Mouse (Mus musculus) monocyte, adult 5-6 weeks (primary cell): Measurements from ENCODE around the gene Olfr1440. TPM values are rescaled to one million over a fixed set of nuclear protein-coding genes. Genes with fewer than 3 reads are reported as not detected.
A peak's percentile ranks its signal among the peaks of the same experiment; 100 is the strongest.

Source experiments
- ATAC-seq: fragments of 153-309, 156-312 bp; replicated peaks from 2 replicates; pipeline ENCODE4 v1.8.0; 2017; ENCODE audit warnings: mild to moderate bottlenecking; ENCODE audit not compliant: low TSS enrichment, insufficient number of reproducible peaks, severe bottlenecking, poor library complexity, low FRiP score
- total RNA-seq: library from RNA; stranded (forward); fragments of 200-1000, 200-491, 200-594 nt; gene quantifications from 3 replicates; pipeline ENCODE4 v1.2.3, GENCODE M21; 2017

The Olfr1440 gene
- not detected in 3 replicates for total RNA-seq

DNA sequence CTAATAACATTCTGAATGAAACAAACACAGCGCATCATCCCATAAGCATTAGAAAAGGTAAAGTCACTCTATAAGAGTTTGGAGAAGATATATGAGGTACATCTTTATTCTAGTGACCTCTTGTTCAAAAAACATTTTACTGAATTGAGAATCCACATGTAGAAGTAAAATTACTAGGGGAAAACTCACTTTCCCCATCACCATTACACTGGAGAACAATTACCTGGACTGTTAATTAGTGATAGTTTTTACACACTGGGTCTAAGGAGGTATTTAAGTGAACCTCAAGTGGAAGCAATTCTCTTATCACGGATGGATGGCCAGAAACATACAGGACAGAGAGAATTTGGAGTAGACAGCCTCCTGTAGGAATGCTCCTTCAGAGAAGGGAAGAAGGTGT, at the start of gene Olfr1440:
Gene Olfr1440, plus strand, starts transcription at position 301 of the 400 bp plus-strand sequence.
- no peak for ATAC-seq

DNA sequence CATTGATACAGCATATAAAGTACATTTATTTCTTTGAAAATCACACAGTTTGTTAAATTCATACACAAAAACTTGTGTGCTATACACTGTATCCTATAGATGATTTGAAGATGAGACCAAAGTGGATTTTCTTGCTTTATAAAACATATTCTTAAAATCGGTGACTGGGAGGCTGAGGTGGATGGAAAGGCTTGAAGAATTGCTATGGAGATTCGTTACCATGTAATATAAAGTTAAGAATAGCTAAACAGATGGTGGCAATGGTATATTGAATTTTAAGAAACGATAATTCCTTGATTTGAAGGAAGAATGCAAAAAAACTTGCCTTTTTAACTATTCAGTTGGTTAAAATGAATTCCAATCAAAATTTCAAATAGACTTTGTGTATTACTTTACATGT, 14.1 kb upstream of the Olfr1440 start:
- ATAC-seq: no peak

DNA sequence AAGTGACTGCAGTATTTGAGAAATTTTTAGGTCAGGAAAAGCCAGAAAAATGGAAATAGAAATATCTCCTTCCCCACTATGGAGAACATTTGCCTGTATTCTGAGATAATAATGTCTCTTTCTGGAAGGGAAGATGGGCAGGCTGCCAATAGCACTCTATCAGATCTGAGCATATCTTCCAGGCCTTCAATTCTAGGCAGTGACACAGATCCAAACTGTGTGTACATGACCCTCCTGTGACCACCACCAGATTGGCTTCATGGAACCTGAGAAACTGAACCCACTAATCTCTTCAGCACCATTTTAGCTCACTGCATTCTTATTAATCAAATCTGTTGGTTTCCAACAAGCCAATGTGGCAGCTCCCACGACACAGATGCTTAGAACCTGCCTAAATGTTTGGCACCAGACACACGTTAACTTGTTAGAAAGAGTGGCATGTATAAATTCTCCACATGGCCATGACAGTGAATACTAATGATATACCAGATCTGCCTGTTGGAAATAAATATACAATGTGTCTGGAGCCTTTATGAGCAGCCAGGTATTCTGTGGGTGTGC, 12.5 kb upstream of the Olfr1440 start:
- ATAC-seq: no peak

DNA sequence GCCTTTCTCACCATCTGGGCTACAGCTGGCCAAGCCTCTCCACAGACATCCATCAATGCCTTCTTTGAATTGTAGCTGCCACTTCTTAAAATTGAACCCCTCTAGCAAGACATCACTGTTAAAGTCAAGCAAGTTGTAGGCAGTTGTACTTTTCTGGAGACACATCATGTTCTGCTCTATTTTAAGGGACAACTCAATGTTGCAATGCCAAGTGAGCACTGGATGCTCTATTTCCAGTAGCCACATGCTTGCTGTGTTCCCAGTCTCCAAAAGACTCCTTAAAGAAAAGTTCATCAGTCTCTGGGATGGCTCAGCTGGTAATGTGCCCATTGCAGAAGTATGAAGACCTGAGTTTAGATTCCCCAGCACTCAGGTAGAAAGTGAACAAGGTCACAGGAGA, 26.7 kb downstream of the Olfr1440 start:
- no peak for ATAC-seq

DNA sequence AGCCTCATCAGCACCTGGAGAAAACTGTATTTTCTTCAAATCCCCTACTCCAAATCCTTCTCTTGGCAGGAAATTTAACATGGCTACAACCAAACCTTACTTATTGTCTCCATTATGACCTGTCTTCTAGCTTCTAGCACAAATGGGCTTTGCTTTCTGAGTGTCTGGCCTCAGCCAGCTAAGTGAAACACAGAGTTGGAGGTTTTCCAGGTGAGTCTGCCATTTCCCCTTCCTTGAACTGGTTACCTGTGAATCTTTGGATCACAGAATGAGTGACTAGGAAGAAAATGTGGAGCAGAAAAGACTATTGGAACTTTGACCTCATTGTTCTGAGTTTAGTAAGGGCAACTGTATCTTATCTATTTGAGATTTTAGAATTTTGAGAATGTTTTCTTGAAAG, 30.3 kb downstream of the Olfr1440 start, which contains the start of gene Olfr1441:
Gene Olfr1441, plus strand, starts transcription at position 73 of the 400 bp plus-strand sequence.
- no peak for ATAC-seq

DNA sequence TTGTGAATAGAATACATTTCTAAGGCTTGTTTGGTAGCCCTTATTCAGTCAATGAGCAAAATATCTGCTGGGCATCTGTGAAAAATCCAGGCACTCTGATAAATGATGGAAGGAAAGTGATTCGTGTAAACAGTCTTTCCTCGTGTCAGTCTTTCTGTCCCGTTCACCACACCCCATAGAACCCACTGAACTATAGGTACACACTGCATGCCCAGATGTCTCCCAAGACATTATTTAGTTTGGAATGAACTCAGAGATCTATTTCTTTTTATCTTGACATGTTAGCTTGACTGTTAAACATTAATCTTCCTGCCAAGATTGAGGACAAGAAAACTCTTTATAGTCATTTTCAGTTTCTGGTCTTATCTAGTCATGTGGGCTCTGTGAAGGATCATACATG, 31.2 kb downstream of the Olfr1440 start:
- no peak for ATAC-seq

DNA sequence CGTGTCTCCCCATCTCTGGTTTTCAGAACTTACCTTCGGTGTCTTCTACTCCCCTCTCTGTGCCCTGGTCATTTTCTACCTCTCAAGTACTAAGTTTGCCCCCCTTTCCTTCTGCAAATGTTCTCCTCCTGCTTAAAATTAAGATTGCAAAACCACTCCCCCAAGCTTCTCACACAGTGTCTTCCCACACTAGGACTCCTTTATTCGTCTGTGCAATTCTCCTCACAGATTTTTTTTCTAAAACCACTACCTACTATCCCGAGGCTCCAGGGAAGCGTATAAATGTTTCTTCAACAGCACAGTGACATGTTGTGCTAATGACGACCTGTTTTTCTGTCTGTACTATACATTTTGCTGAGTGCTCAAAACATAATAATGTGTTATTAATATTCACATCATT, 33.5 kb downstream of the Olfr1440 start:
- ATAC-seq: no peak

DNA sequence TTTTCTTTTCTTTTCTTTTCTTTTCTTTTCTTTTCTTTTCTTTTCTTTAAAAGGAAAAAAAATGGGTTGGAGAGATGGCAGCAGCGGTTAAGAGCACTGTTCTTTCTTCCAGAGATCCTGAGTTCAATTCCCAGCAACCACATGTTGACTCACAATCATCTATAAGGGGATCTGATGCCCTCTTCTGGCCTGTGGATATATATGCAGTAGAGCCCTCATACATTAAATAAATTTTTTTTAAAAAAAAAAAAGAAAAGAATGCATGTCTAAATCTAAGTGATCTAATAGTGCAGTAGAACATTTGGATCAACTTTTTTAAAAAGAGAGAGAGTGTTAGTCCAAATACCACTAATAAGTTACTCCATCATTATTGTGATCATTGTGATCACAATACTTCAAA, 34.6 kb downstream of the Olfr1440 start:
- ATAC-seq: no peak

DNA sequence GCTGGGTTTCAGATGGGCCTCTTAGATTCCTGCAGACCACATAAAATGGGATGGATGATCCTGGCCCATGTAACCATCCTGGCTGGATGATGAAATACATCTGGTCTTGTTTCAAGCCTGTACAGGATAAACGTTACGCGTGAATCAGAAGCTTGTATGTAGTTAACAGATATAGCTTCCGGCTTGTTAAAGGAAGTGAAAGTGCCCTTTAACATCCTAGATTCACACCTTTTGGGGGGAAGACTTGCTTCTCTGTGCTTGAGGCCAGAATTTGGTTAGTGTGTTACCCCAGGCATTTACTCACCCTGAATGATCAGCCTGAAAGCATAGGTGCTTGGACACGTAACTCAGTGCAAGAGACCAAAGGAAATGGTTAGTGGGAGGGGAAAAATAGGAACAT, 40.0 kb downstream of the Olfr1440 start:
- ATAC-seq: no peak

DNA sequence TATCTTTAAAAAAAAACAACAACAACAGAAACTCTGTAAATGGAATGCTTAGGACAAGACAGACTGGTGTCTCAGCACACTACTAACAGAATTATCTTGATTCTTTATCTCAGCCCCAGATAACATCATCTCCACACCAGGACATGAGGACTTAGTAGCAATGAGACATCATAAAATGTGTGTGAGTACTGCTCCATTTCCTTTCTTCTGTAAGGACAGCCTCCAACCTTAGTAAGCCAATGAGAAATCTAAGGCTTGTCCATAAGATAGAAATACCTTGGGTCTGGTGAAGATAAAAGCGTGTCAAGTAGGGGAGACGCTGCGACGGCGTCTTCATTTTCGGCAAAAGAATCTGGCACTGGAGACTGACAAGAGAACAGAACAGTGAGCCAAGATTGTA, 40.5 kb downstream of the Olfr1440 start, which contains the start of gene Pfpl:
Gene Pfpl, plus strand, starts transcription at position 301 of the 400 bp plus-strand sequence.
- ATAC-seq: no peak

DNA sequence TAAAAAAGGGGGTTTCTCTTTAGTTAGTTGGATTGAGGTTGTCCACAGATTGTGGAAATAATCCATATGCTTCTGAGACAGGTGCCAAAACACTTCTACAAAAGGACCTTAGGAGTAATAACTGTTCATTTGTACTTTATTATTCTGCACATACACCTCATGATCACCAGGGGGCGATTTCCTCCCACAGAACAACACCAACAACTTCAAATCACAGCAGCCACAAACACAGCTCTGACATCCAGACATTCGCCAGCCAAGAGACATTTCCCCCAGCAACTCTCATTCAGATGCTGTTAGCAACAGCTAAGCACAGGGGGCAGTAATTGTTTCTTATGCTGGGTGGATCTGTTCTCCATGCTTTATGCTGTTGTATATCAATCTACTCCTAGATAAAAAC, 46.0 kb downstream of the Olfr1440 start:
- peak; percentile 50 for ATAC-seq

DNA sequence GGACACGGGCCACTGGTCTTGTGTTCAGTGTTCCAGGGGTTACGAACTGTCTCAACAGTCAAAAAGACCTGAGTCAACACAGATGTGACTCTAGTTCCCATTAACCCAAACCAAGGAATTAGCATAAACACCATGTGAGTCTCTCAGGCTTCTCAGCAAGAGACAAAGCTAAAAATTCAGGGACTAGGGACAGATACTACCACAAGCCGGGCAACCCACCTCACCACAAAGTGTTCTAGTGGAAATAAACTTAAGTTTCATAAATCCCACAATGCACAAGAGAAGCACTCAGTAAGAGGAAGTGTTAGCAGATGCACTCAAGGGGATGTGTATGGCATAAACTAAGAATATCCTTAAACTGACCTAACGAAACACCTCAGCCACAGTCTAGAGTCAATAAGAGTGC, 47.9 kb downstream of the Olfr1440 start:
- ATAC-seq: peak; percentile 59

DNA sequence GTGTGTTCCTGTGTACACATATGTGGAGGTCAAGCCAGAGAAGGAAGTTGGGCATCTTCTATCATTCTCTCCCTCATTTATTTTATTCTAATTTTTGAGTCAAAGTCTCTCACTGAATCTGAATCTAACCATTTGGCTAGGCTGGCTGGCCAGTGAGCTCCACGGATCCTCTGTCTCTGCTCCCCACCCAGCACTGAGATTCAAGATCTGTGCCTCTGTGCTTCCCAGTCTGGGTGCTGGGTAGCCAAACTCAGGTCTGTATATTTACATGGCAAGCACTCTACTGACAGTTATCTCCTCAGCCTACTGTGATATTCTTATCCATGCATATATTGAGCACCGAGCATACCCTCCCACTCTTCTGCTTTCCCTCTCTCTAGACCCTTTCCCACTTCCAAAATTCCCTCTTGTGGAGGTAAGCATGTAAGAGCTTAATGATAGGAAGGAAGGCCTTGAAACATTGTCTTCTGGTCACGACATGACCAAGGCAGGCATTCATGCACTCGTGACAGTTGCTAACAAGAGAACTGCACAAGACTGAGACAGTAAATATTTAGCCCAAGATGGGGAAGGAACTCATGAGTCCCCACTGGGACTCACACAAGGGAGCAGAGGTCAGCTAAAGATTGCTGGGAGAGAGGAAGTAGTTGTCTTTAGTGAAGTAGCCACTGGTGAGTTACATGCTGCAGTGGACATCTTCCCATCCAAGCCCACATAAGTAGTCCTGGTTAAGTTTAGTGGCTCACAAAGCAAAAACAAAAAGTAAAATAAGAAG, 48.9 kb downstream of the Olfr1440 start:
- ATAC-seq: peak; percentile 30

DNA sequence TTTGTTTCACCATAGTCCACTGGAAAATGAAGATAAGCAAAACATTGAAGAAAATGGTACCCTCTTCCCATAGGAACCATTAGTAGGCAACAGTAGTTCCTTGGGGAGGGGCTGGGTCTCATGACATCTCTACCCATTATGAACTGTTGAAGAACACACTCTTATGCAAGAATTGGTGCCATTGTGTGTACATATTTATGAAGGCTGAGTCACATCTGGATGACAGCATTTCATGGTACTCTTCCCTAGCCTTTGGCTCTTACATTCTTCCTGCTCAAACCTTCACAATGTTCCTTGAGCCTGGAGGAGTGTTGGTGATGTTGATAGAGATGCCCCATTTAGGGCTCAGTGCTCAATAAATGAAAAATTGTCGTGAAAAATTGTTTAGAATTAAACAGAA, 52.5 kb downstream of the Olfr1440 start:
- ATAC-seq: peak; percentile 29; the same call in 1 of the 2 replicates

DNA sequence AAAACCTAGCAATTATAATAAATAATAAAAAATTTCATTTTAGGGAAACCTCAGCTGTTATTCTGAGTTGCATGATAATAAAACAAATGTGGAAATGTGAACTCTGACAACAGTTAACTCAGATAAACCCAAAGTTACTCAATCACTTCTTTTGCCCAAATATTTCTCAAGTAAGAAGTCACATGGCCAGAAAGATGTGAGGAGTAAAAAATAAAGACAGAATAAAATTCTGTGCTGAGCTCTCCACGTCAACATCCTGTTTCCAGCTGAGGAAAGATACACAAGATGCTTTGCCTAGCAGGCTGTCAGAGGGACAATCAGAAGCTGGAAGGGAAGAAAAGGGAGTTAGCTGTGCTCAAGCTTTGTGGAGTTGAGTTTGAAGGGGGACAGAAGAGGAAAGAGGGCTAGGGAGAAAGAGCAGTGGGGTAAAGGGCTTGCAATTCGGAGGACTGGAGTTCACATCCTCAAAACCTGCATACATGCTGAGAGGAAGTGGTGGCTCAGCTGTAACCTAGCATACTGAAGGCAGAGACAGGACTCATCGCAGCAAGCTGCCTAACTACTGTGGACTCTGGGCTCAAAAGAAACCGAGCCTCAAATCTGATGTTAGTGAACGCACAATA, 53.1 kb downstream of the Olfr1440 start:
- peak; percentile 83 for ATAC-seq

DNA sequence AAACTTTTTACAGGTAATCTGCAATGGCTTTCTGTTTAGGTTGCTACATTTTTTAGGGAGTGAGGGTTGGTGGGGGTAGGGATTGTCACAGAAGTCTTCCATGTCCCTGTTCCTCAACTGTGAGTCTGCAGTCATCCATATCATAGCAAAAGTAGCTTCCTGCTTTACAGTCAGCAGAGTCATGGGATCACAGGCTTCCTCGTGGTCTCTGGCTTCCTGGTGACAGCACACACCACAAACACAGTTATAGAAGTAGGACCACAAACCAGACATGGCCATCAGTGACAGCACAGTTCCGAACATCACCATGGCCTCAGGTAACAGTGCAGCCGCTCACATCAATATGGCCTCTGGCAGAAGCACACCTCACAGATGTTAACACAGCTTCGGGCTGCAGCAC, 55.5 kb downstream of the Olfr1440 start:
- ATAC-seq: peak; percentile 38; the same call in 1 of the 2 replicates

DNA sequence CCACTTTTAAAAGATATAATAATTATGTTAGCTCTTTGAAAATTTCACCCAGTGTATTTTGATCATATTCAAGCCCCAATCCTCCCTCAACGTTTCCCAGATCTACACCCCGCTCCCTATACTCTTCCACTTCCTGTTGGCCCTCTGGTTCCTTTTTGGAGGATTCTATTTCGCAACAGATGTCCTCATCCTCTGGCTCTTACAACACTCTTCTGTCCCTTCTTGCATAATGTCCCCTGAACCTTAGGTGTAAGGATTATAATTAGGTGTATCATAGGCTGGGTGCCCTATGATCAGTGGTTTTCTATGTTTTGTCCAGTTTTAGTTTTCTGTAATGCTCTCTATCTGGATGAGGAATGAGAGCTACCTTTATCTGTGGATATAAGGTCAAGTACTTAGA, 57.9 kb downstream of the Olfr1440 start:
- ATAC-seq: peak; percentile 51
